Mouse (Mus musculus) liver, embryonic 16.5 days (tissue): ENCODE measurements around the gene Kat2b. TPM values are rescaled to one million over a fixed set of nuclear protein-coding genes. Genes with fewer than 3 reads are reported as not detected.
"Not testable (repeated sequence)": the region's sequence is repeated elsewhere in the genome, so short reads cannot be mapped to it uniquely, and the experiment has no call there.

Experiments
- ATAC-seq: fragments of 200-750 bp; cut with Nextera tagmentation; 2 replicates; pipeline ENCODE4 v1.8.0; 2017; ENCODE audit warnings: low read depth, mild to moderate bottlenecking, moderate number of reproducible peaks, moderate library complexity
- H3K27ac ChIP-seq: fragments of 300-500 bp; sonication (generic); 2 replicates; pipeline ENCODE4 v1.5.1; 2014; ENCODE audit warnings: mild to moderate bottlenecking, low read length
- H3K27me3 ChIP-seq: fragments of 300-500 bp; sonication (generic); 2 replicates; pipeline ENCODE4 v1.6.1; 2014; ENCODE audit warnings: low read depth, low read length, mixed read lengths; ENCODE audit not compliant: control insufficient read depth, insufficient read depth
- H3K36me3 ChIP-seq: fragments of 300-500 bp; sonication (generic); 2 replicates; pipeline ENCODE4 v1.6.1; 2014; ENCODE audit warnings: mild to moderate bottlenecking; ENCODE audit not compliant: control insufficient read depth, insufficient read depth
- H3K4me1 ChIP-seq: fragments of 300-500 bp; sonication (generic); 2 replicates; pipeline ENCODE4 v1.6.1; 2014; ENCODE audit warnings: low read depth, low read length, mixed read lengths; ENCODE audit not compliant: control insufficient read depth
- H3K4me2 ChIP-seq: fragments of 300-500 bp; sonication (generic); 2 replicates; pipeline ENCODE4 v1.6.1; 2014; ENCODE audit warnings: low read depth, low read length, mixed read lengths
- H3K4me3 ChIP-seq: fragments of 300-500 bp; sonication (generic); 2 replicates; pipeline ENCODE4 v1.5.1; 2014; ENCODE audit warnings: low read depth, mild to moderate bottlenecking, low read length
- H3K9ac ChIP-seq: fragments of 300-500 bp; sonication (generic); 2 replicates; pipeline ENCODE4 v1.6.1; 2014; ENCODE audit warnings: low read depth, low read length
- H3K9me3 ChIP-seq: fragments of 300-500 bp; sonication (generic); replicated peaks from 2 replicates; pipeline ENCODE4 v1.6.1; 2016; ENCODE audit warnings: low read length; ENCODE audit not compliant: control insufficient read depth
- WGBS: fragments of 180-500 bp; shearing (Covaris S2); extraction: QIAGEN DNeasy Blood & Tissue Kit; methylation state at CpG from one replicate; pipeline ENCODE4 v1.1.7; 2014; ENCODE audit not compliant: insufficient replicate concordance; 5-methylcytosine and 5-hydroxymethylcytosine counted together
- polyA plus RNA-seq: library from polyadenylated mRNA; unstranded; fragments of >200 nt; fragmentation: Nextera tagmentation; extraction: Ambion mirVana; gene quantifications from 2 replicates; pipeline ENCODE4 v1.2.1, GENCODE M21; 2015

Kat2b gene
- 5.2 and 5.3 TPM in 2 replicates for polyA plus RNA-seq

- H3K4me3 ChIP-seq = peak within 1 kb of the TSS; percentile 81
- H3K36me3 ChIP-seq = no peaks in the 10 kb centered on the region
- H3K27ac ChIP-seq = peak within 1 kb of the TSS; percentile 95
- peak within 1 kb of the TSS; percentile 85 for H3K4me2 ChIP-seq
- no peak for ATAC-seq
- no peaks in the 10 kb centered on the region for H3K27me3 ChIP-seq
- H3K4me1 ChIP-seq = peaks cover 31% of the 10 kb centered on the region
- 2% methylated on average over 20 of the region's 20 CpGs for WGBS
- H3K9me3 ChIP-seq = no peaks in the 10 kb centered on the region
- H3K9ac ChIP-seq = peak within 1 kb of the TSS; percentile 93
Measured at GRCm38 (mm10) chr17:53566161-53566918, at the start of gene Kat2b. TSS of gene Kat2b (plus strand) at chr17:53566861.

DNA sequence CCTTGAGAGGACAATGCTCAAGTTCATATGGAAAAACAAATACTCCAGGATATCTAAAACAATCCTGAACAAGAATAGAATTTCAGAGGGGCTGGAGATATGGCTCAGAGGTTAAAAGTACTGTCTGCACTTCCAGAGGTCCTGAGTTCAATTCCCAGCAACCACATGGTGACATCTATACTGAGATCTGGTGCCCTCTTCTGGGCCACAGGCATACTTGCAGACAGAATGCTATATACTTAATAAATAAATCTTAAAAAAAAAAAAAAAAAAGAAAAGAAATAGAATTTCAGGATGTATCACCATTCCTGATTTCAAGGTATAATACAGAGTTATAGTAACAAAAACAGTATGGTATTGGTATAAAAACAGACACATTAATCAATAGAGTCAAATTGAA lies 47.3 kb upstream of the Kat2b start:
- no peak for ATAC-seq
- H3K27me3 ChIP-seq = no peaks in the 10 kb centered on the region
- H3K4me3 ChIP-seq = no peak overlapping the region
- H3K9me3 ChIP-seq = no peaks in the 10 kb centered on the region
- no peak overlapping the region for H3K9ac ChIP-seq
- H3K4me2 ChIP-seq = no peak overlapping the region
- no peak overlapping the region for H3K27ac ChIP-seq
- no peaks in the 10 kb centered on the region for H3K4me1 ChIP-seq
- no peaks in the 10 kb centered on the region; the same call in 1 of the 2 replicates for H3K36me3 ChIP-seq

DNA sequence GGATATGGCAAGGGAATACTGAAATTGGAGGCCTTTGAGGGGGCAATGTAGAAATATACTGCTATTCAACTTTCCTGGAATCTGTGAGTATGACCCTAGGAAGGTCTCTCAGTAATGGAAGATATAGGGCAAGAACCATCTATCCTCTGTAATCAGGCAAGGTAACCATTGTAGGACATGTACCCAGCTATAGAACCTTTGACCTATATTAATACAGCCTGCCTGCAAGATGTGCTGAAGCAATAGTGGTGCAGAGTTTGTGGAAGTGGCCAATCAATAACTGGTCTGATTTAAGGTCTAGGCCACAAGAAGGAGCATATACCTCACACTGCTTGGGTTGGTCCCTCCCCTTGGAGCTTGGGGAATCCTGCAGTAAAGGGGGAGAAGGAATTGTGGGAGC lies 46.2 kb upstream of the Kat2b start:
- Histone ChIP-seq H3K4me2 (no peak overlapping the region), H3K36me3 (no peaks in the 10 kb centered on the region), H3K9me3 (no peaks in the 10 kb centered on the region), H3K27me3 (no peaks in the 10 kb centered on the region), H3K9ac (no peak overlapping the region), H3K27ac (no peak overlapping the region), H3K4me3 (no peak overlapping the region), H3K4me1 (no peaks in the 10 kb centered on the region)
- no peak for ATAC-seq

DNA sequence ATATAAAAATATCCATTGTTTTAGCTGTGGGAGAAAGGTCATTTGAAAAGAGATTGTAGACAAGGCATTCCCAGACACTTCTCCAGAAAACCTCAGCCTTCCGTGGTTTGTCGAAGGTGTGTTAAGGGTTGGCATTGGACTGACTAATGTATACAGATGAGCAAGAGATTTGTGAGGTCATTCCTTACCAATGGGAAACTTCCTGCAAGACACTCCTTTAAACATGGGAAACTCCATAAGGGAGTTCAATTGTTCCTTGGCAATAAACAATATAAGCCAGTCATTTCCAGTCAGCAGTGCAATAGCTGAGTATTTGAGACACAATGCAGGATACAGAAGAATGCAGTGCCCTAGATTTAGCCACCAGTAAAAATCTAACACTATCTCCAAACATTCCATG lies 38.6 kb upstream of the Kat2b start:
- ATAC-seq = no peak
- H3K36me3 ChIP-seq = no peaks in the 10 kb centered on the region
- no peaks in the 10 kb centered on the region for H3K4me1 ChIP-seq
- WGBS = 73% methylated on average over 2 of the region's 2 CpGs
- H3K4me2 ChIP-seq = no peak overlapping the region
- H3K9ac ChIP-seq = no peak overlapping the region
- no peak overlapping the region for H3K27ac ChIP-seq
- no peaks in the 10 kb centered on the region for H3K27me3 ChIP-seq
- H3K4me3 ChIP-seq = no peak overlapping the region
- no peaks in the 10 kb centered on the region for H3K9me3 ChIP-seq

DNA sequence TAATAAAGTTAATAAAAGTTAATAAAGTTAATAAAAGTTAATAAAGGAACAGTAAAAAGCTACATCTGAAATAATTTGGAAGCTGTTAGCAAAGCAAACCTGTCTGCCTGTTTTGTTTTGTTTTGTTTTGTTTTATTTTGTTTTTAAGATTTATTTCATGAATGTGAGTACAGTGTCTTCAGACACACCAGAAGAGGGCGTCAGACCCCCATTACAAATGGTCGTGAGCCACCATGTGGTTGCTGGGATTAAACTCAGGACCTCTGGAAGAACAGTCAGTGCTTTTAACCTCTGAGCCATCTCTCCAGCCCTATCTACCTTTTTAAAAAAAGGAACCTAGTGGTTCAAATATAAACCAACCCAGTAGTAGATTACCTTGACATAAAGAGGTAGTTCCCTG lies 35.5 kb upstream of the Kat2b start:
- Histone ChIP-seq H3K36me3 (no peaks in the 10 kb centered on the region), H3K9ac (no peak overlapping the region), H3K4me3 (no peak overlapping the region), H3K27me3 (no peaks in the 10 kb centered on the region), H3K9me3 (no peaks in the 10 kb centered on the region), H3K27ac (no peak overlapping the region), H3K4me2 (no peak overlapping the region), H3K4me1 (no peaks in the 10 kb centered on the region)
- ATAC-seq = no peak
- WGBS = 17% methylated on average over 2 of the region's 2 CpGs

DNA sequence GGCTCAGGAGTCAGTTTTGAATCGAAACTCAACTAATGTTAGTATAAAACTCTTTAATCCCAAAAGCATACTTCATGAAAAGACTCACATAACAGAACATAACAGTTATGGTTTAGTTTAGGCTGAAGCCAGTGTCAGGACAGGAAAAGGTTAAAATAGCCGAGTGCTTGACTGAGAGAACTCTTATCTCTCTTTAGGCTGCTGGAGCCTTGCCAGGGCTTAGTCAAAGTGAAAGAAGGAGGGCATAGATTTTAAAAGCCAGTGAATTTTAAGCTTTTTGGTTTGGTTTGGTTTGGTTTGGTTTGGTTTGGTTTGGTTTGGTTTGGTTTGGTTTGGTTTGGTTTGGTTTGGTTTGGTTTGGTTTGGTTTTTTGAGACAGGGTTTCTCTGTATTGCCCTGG lies 34.2 kb upstream of the Kat2b start:
- WGBS = 20% methylated on average over 2 of the region's 2 CpGs
- no peak for ATAC-seq

DNA sequence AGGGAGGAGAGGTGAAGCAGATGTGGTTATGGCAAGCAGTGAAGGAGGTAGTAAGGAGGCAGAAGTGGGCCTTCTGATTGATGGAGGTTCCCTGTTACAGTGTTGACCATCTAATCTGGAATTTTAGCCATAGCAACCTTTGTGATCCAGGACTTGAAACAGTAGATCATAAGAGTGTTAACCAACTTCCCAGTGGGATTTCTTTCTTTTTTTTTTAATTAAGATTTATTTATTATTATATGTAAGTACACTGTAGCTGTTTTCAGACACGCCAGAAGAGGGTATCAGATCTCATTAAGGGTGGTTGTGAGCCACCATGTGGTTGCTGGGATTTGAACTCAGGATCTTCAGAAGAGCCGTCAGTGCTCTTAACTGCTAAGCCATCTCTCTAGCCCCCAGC lies 27.3 kb upstream of the Kat2b start, which contains the start of gene Pp2d1:
Gene Pp2d1 (minus strand): TSS at position 101 of the 400 bp plus-strand sequence.
- 62% methylated on average over 2 of the region's 2 CpGs for WGBS
- not testable (repeated sequence) for H3K9me3 ChIP-seq, H3K36me3 ChIP-seq, H3K4me2 ChIP-seq, H3K9ac ChIP-seq, H3K4me3 ChIP-seq, H3K27ac ChIP-seq, ATAC-seq, H3K27me3 ChIP-seq, H3K4me1 ChIP-seq

More for the DNA sequence above, 34.2 kb upstream of the Kat2b start:
- Histone ChIP-seq H3K4me3 (no peak overlapping the region), H3K4me1 (no peaks in the 10 kb centered on the region), H3K36me3 (no peaks in the 10 kb centered on the region), H3K9me3 (no peaks in the 10 kb centered on the region), H3K4me2 (no peak overlapping the region), H3K9ac (no peak overlapping the region), H3K27me3 (no peaks in the 10 kb centered on the region), H3K27ac (no peak overlapping the region)

GRCm38 (mm10) chr17:53542536-53542935 lies 24.1 kb upstream of the Kat2b start:
- WGBS = 75% methylated on average over 4 of the region's 4 CpGs
- ATAC-seq = no peak

DNA sequence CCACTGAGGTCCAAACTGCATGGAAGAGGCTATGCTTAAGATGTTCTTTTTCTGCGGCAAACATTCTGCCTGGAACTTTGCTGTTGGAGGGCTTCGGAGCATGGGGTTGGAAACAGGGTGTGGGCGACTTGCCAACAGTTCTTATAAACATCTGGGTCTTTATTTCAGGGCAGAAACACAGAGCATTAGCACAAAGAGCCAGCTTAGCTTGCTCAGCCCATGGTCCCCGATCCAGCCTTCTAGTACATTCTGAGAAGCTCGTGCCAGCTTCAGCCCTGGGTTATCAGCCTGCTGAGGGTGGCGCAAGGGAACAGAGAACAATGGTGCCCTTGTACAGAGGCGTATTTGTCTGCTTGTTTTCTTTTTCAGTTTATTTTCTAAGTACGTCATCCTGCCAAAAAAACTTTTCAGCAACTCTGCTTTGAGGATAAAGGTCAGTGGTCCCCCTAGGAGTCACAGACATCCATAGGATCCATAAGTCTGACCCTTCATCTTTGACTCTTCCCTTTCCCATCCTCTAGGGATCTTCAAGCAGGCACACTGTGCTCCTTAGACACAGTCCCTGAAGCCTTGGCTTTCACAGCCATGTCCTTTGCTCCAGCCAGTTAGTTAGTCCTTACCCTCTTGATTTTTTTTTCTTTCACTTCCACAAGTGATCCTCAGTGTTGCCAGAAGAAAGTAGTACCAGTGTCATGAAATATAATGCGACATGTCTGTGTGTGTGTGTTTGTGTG lies 22.9 kb upstream of the Kat2b start:
- ATAC-seq = no peak
- WGBS = 71% methylated on average over 9 of the region's 9 CpGs
- no peaks in the 10 kb centered on the region for H3K36me3 ChIP-seq

More at GRCm38 (mm10) chr17:53542536-53542935, 24.1 kb upstream of the Kat2b start:
- Histone ChIP-seq H3K4me3 (no peak overlapping the region), H3K36me3 (no peaks in the 10 kb centered on the region), H3K9me3 (no peaks in the 10 kb centered on the region), H3K4me2 (no peak overlapping the region), H3K27me3 (no peaks in the 10 kb centered on the region), H3K4me1 (no peaks in the 10 kb centered on the region), H3K27ac (no peak overlapping the region), H3K9ac (no peak overlapping the region)

More for the DNA sequence above, 22.9 kb upstream of the Kat2b start:
- Histone ChIP-seq H3K9ac (no peak overlapping the region), H3K4me3 (no peak overlapping the region), H3K4me1 (no peaks in the 10 kb centered on the region), H3K27me3 (no peaks in the 10 kb centered on the region), H3K27ac (no peak overlapping the region), H3K4me2 (no peak overlapping the region), H3K9me3 (no peaks in the 10 kb centered on the region)
